Mouse (Mus musculus) mature B cell (primary cell): ENCODE results near the gene Ssmem1.

Experiments
- in situ Hi-C: fragments of 300-500 bp; cut with MboI; formaldehyde crosslinking; loops from 2 replicates; pipeline ENCODE4 v1.14.3; 2019

Gene Ssmem1

GRCm38 (mm10) chr6:30526586-30527515 lies 17.2 kb downstream of the Ssmem1 start:
- in situ Hi-C loops = no loop called here

GRCm38 (mm10) chr6:30528800-30529199 lies 19.2 kb downstream of the Ssmem1 start:
- in situ Hi-C loops = no loop called here

- in situ Hi-C loops = no loop called here
Observed at GRCm38 (mm10) chr6:30535340-30535739, 25.7 kb downstream of the Ssmem1 start.

GRCm38 (mm10) chr6:30538240-30538639 lies 28.6 kb downstream of the Ssmem1 start:
- in situ Hi-C loops = no loop called here

GRCm38 (mm10) chr6:30538800-30539199 lies 29.2 kb downstream of the Ssmem1 start:
- in situ Hi-C loops = no loop called here

- in situ Hi-C loops = no loop called here
Observed at GRCm38 (mm10) chr6:30541009-30541799, 31.6 kb downstream of the Ssmem1 start, which contains the start of gene Cpa2. Cpa2 (plus strand) TSS chr6:30541582.

- in situ Hi-C loops = no loop called here
Observed at GRCm38 (mm10) chr6:30542277-30542676, 32.6 kb downstream of the Ssmem1 start.

GRCm38 (mm10) chr6:30543077-30543476 lies 33.4 kb downstream of the Ssmem1 start:
- in situ Hi-C loops = no loop called here

- in situ Hi-C loops = no loop called here
Observed at GRCm38 (mm10) chr6:30543851-30544250, 34.2 kb downstream of the Ssmem1 start.

- in situ Hi-C loops = no loop called here
Observed at GRCm38 (mm10) chr6:30545689-30546088, 36.0 kb downstream of the Ssmem1 start.

GRCm38 (mm10) chr6:30546571-30547273 lies 37.1 kb downstream of the Ssmem1 start:
- in situ Hi-C loops = no loop called here

GRCm38 (mm10) chr6:30547274-30547645 lies 37.6 kb downstream of the Ssmem1 start:
- in situ Hi-C loops = no loop called here

GRCm38 (mm10) chr6:30547656-30548306 lies 38.1 kb downstream of the Ssmem1 start:
- in situ Hi-C loops = no loop called here

- in situ Hi-C loops = no loop called here
Observed at GRCm38 (mm10) chr6:30549231-30549761, 39.6 kb downstream of the Ssmem1 start.

- in situ Hi-C loops = no loop called here
Observed at GRCm38 (mm10) chr6:30550496-30551192, 41.0 kb downstream of the Ssmem1 start.

GRCm38 (mm10) chr6:30551193-30551515 lies 41.5 kb downstream of the Ssmem1 start:
- in situ Hi-C loops = no loop called here

- in situ Hi-C loops = no loop called here
Observed at GRCm38 (mm10) chr6:30551644-30552580, 42.3 kb downstream of the Ssmem1 start.

GRCm38 (mm10) chr6:30552628-30553027 lies 43.0 kb downstream of the Ssmem1 start:
- in situ Hi-C loops = no loop called here

GRCm38 (mm10) chr6:30553381-30554010 lies 43.8 kb downstream of the Ssmem1 start:
- in situ Hi-C loops = no loop called here
